Mouse (Mus musculus) brain, embryonic 14.5 days (tissue): ENCODE measurements at regions not wholly inside any gene's neighbourhood (a gene's known extent, or its start where the extent isn't known, plus 50 kb on each side); places are given as distances from the start of the nearest gene placed in this dataset.
A peak's percentile ranks its signal among the peaks of the same experiment; 100 is the strongest.

Experiments used
- DNase-seq: peaks from one replicate; pipeline ENCODE4 v3.0.0-alpha.2; 2011; ENCODE audit warnings: low read depth
- CTCF ChIP-seq: fragments of 200-500 bp; IDR thresholded peaks from 2 replicates; pipeline ENCODE4 v1.5.1; 2012; ENCODE audit warnings: inconsistent platforms, mild to moderate bottlenecking, moderate library complexity, borderline replicate concordance; ENCODE audit not compliant: insufficient read depth, insufficient read length; ENCODE audit errors: extremely low read depth
- POLR2A ChIP-seq: fragments of 200-500 bp; IDR thresholded peaks from 2 replicates; pipeline ENCODE4 v1.6.1; 2012; ENCODE audit warnings: mild to moderate bottlenecking, inconsistent platforms, borderline replicate concordance; ENCODE audit not compliant: poor library complexity, insufficient read depth, insufficient read length, severe bottlenecking; ENCODE audit errors: extremely low read depth

GRCm38 (mm10) chr8:6575241-6575640 is 1470.1 kb upstream of the Slc10a2 start:
- TF ChIP-seq CTCF = no peak
- no peak for TF ChIP-seq POLR2A
- DNase-seq = peak; percentile 18

DNA sequence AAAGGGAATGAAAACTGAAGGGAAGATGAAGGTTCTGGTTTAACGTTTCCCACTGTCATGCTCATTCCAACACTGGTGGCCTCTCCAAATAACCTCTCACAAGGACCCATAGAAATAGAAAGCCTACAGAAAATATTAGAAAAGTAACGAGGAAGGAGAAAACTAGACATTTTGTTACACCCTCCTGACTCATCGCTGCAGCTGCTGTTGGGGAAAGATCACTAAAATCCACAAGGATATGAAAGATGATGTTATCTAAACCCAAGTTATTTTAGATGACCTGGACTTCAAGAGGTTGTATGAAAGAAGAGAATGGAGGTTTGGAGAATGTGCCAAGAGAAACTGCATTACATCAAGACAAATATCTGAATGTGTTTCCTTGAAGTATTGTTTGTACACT is 1468.3 kb upstream of the Slc10a2 start:
- DNase-seq = no peak

GRCm38 (mm10) chr8:6572066-6572665 is 1467.0 kb upstream of the Slc10a2 start:
- peak; percentile 91 for DNase-seq
- TF ChIP-seq CTCF = peak; percentile 85
- TF ChIP-seq POLR2A = no peak

More for the DNA sequence above, 1468.3 kb upstream of the Slc10a2 start:
- no peak for TF ChIP-seq CTCF
- no peak for TF ChIP-seq POLR2A

- TF ChIP-seq POLR2A (no peak), CTCF (no peak)
- DNase-seq = peak; percentile 55
Observed at GRCm38 (mm10) chr8:6550965-6551364, 1445.8 kb upstream of the Slc10a2 start.

DNA sequence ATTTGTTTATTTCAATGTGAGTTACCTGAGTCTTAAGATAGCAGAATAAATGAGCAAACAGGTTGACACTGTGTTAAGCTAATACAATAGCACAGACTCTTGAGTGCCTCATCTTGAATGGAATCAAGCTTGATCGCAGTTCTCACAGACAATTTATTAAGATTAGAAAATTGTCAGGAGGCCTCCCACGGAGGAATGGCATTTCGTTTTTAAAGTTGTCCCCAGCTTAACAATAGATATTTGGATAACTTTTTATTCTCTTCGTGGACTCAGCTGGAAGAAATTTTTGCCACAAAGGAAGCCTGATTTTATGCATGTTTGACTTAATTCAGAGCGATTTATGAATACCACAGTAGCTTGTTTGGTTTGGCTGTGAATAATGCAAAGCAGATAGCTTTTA is 1422.0 kb upstream of the Slc10a2 start:
- TF ChIP-seq CTCF (no peak), POLR2A (no peak)
- DNase-seq = peak; percentile 6

- no peak for DNase-seq
- TF ChIP-seq POLR2A (no peak), CTCF (no peak)
Observed at GRCm38 (mm10) chr8:6515882-6516682, 1410.9 kb upstream of the Slc10a2 start.

DNA sequence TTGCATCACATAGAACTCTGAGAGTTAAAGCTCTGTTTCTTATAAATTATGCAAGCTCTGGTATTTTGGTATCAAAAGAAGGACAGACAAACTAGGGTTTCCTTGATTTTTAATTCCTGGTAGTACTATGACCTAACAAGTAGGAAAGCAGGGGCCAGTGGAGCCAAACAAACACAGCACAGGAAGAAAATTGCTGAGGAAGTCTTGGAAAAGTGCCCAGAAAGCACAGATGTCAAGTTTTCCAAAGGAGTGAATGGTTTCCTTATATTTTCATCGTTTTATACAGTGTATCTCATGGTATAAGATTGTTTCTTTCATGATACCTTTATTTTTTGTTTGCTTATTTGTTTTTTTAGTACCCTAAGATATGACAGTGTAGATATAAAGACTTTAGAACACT is 1387.3 kb upstream of the Slc10a2 start:
- no peak for TF ChIP-seq POLR2A
- TF ChIP-seq CTCF = no peak
- DNase-seq = peak; percentile 84

DNA sequence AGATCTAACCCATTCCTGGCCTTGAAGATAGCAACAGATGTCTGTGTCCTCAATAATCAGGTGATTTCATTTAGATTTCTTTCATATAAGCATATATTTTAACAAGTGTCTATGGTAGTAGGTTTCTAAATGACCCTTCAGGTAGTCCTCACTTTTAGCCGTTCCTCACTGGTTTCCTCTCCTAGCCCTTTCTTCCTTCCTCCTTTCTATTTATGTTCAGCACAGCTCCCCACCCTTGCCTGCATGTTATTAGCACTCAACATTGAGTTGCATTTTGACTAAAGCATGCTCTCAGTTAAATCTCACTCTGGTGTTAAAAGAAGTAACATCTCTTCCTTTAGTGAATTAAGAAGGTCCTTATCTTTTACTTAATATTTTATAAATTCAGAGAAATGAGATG is 1376.8 kb upstream of the Slc10a2 start:
- TF ChIP-seq POLR2A (no peak), CTCF (no peak)
- DNase-seq = no peak

GRCm38 (mm10) chr8:6471089-6471488 is 1365.9 kb upstream of the Slc10a2 start:
- TF ChIP-seq POLR2A (no peak), CTCF (no peak)
- DNase-seq = no peak

- TF ChIP-seq POLR2A (no peak), CTCF (no peak)
- peak; percentile 87 for DNase-seq
Observed at GRCm38 (mm10) chr8:6456553-6457180, 1351.5 kb upstream of the Slc10a2 start.

GRCm38 (mm10) chr8:6448301-6448700 is 1343.2 kb upstream of the Slc10a2 start:
- TF ChIP-seq CTCF = no peak
- TF ChIP-seq POLR2A = no peak
- DNase-seq = peak; percentile 74
